Mouse (Mus musculus) Muller cell, postnatal 12 days (primary cell): ENCODE results near the gene Olfr1308.

Source experiments
- DNase-seq: peaks from one replicate; pipeline ENCODE4 v3.0.0-alpha.2; 2015; ENCODE audit errors: inconsistent ontology term

Olfr1308 gene

GRCm38 (mm10) chr2:111964844-111965243, at the start of gene Olfr1308:
Olfr1308 (minus strand) TSS chr2:111964944.
- DNase-seq, result no peak

GRCm38 (mm10) chr2:112012608-112013007, 47.9 kb upstream of the Olfr1308 start, which contains the start of gene Olfr1310:
Olfr1310 (minus strand) TSS chr2:112012708.
- no peak for DNase-seq

GRCm38 (mm10) chr2:111990181-111990580, 25.4 kb upstream of the Olfr1308 start, which contains the start of gene Olfr1309:
Olfr1309 (minus strand) TSS chr2:111990281.
- DNase-seq, result no peak

GRCm38 (mm10) chr2:111949340-111949739, 15.4 kb downstream of the Olfr1308 start, which contains the start of gene Olfr1307:
Olfr1307 (minus strand) TSS chr2:111949440.
- no peak for DNase-seq

- DNase-seq, result no peak
Measured at GRCm38 (mm10) chr2:111916171-111916570, 48.6 kb downstream of the Olfr1308 start, which contains the start of gene Olfr1306. Olfr1306 (minus strand) TSS chr2:111916271.
